ENCODE assay signal across 18 mouse cellular contexts in the genomic region with DNA sequence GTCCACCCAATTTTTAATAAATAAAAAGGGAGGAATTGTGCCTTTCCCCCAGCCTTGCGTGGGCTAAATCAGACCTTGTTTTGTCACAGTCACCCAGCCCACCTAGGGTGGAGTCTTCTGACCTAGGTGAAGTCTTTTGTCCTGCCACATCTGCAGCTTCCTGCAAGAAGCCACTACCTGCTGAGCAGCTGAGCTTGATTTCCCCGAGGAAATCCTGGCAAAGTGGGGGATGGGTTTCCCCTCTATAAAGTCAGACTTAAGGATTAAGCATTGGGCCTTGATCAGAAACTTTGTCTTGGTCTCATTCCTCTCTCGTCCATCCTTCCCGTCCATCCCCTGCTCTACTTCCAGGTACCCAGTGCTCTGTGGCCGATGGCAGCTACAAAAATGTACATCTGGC.
"Had no signal": no experiment of that assay in that cellular context is flagged by ENCODE, and none has a peak within 500 bp of the region (broad histone marks: within the 10 kb centered on the region; RNA-seq: fewer than 3 reads in every experiment).

No protein-coding gene starts in this region.

- DNase-seq: liver, postnatal 0 days; lung, adult 2 months; lung, postnatal 14 days; lung, postnatal 36 days; right cerebral cortex, postnatal 14 days; thymus, adult 2 months; thymus, postnatal 25 days; thymus, postnatal 4 days had no signal

- H3K4me3 ChIP-seq: liver, embryonic 15.5 days; lung, embryonic 15.5 days; megakaryocyte, embryonic 14.5 days; midbrain, embryonic 12.5 days; midbrain, embryonic 15.5 days; neural tube, embryonic 12.5 days; stomach, embryonic 15.5 days had no signal

- H3K4me2 ChIP-seq: liver, embryonic 15.5 days; lung, embryonic 15.5 days; midbrain, embryonic 12.5 days; midbrain, embryonic 15.5 days; neural tube, embryonic 12.5 days; stomach, embryonic 15.5 days had no signal

- H3K36me3 ChIP-seq: liver, embryonic 15.5 days; lung, embryonic 15.5 days; midbrain, embryonic 12.5 days; midbrain, embryonic 15.5 days; neural tube, embryonic 12.5 days; stomach, embryonic 15.5 days had no signal

- H3K9ac ChIP-seq: liver, embryonic 15.5 days; liver, postnatal 0 days; lung, embryonic 15.5 days; midbrain, embryonic 12.5 days; midbrain, embryonic 15.5 days; neural tube, embryonic 12.5 days; stomach, embryonic 15.5 days had no signal

- H3K4me1 ChIP-seq: liver, embryonic 15.5 days; lung, embryonic 15.5 days; megakaryocyte, embryonic 14.5 days; midbrain, embryonic 12.5 days; midbrain, embryonic 15.5 days; neural tube, embryonic 12.5 days; stomach, embryonic 15.5 days had no signal

- H3K9me3 ChIP-seq: liver, embryonic 15.5 days; lung, embryonic 15.5 days; midbrain, embryonic 12.5 days; midbrain, embryonic 15.5 days; stomach, embryonic 15.5 days had no signal

- ATAC-seq: liver, postnatal 0 days; lung, postnatal 0 days; midbrain, embryonic 15.5 days had no signal

- H3K27me3 ChIP-seq: liver, embryonic 15.5 days; lung, embryonic 15.5 days; midbrain, embryonic 12.5 days; midbrain, embryonic 15.5 days; neural tube, embryonic 12.5 days; stomach, embryonic 15.5 days had no signal

- H3K27ac ChIP-seq: liver, embryonic 15.5 days; lung, embryonic 15.5 days; macrophage; midbrain, embryonic 12.5 days; midbrain, embryonic 15.5 days; neural tube, embryonic 12.5 days; stomach, embryonic 15.5 days; stomach, postnatal 0 days had no signal
